Mouse (Mus musculus): ENCODE data around the gene Ankrd27.
"Not testable (repeated sequence)": the region's sequence is repeated elsewhere in the genome, so short reads cannot be mapped to it uniquely, and the experiment has no call there.

The Ankrd27 gene

DNA sequence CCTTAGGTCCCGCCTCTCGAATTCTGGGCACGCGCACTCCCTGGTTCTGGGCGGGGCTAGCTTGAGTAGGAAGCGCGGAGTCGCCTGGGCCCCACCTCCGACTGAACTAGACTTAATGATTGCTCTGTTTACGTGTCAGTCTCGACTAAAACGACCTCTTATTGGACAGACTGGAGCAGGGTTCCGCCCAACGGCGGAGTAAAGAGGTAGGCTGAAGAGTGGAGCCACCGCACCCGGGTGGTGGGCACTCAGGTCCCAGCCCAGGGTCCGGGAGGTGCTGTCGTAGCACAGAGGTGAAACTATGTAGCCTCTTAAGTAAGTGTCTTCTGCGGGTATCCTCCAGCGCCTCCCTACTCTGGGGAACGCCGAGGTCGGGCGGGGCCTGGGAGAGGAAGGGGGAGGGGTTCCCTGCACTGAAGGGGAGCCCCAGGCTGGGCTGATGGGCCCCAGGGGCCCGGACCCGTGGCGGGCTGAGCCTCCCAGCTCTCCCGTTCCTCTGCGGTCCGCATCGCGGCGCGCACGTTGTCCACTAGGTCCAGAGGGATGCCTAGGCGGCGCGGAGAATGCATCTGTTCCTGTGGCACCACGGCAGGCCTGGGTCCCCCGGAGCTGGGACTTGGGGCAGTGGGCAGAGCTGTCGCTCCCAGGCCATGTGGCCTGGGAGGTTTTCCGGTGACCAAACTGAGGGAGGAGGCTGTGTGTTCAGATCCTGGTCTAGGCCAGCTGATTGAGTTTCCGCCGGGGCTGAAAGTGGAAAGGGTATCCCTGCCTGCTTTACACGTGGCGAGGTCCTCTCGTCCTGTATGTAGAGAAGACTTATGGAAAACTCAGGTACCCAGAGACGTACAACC is at the start of gene Ankrd27:
Gene Ankrd27 (plus strand): TSS at position 190 of the 851 bp plus-strand sequence.
- peak; percentile 94 for DNase-seq

DNA sequence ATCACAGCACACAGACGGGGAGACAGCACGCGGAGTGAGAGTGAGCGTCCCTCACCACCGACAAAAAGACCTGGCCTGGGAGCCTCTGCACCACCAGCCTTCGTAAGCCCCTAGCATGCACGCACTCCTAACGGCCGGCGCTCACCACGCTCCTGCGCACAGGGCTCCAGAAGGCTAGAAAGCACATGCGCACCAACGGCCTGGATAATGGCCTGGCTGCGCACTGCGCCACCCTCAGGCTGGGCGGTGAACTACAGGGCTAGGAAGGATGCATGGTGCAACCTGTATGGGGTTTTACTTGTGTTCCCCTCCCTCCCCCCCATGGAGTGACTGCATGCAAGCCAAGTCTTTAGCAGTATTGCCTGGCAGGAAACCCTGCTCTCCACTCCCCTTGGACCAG is 48.5 kb upstream of the Ankrd27 start, which contains the start of gene Tdrd12:
Gene Tdrd12 (minus strand): TSS at position 184 of the 400 bp plus-strand sequence.
- no peak for DNase-seq

DNA sequence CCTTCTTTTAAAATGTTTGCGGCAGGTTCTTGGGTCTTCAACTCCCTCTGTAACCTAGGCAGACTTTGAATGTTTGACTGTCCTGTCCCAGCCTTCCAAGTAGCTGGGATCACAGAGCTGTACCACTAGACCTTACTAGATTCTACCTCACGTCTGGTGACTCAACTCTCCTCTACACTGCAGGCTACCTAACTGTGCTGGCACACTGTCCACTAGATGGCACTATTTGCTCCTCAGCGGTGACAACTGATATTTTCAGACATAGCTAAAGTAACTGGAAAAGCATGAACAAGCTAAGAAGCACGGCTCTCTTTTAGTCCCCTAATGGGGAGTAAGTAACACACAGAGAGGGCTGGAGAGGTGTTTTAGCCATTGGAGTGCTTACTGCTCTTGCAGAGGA is 40.2 kb upstream of the Ankrd27 start:
- peak; percentile 44 for DNase-seq

DNA sequence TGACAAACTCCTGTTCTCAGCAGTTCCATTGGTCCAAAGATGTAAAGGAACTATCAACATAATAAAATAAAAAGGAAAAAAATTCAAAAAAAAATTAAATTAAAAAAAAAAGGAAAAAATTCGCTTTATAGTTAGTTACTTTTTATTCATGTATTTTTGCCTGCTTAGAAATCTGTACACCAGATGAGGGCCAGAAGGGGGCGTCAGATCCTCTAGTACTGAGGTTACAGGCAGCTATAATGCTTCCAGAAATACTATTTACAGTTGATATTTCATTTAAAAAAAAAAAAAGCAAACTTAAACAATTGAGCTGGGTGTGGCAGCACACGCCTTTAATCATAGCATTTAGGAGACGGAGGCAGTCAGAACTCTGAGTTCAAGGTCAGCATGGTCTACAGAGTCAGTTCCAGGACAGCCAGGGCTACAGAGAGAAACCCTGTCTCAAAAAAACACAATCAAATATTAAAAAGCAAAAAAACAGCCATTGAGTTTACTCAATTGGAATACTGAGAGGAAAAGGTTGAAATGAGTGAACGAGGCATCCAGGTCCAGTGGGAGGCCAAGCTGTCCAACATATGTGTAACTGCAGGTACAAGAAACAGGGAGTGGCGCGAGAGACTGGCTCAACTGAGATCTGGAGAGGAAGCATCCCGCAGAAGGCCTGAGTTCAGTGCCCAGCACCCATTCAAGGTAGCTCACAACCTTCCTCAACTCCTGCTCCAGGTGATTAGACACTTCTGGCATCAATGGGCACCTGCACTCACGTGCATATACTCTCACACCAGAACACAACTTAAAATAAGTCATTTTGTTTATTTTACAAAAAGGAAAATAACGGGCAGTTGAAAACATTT is 32.1 kb upstream of the Ankrd27 start:
- DNase-seq = peak; percentile 47

DNA sequence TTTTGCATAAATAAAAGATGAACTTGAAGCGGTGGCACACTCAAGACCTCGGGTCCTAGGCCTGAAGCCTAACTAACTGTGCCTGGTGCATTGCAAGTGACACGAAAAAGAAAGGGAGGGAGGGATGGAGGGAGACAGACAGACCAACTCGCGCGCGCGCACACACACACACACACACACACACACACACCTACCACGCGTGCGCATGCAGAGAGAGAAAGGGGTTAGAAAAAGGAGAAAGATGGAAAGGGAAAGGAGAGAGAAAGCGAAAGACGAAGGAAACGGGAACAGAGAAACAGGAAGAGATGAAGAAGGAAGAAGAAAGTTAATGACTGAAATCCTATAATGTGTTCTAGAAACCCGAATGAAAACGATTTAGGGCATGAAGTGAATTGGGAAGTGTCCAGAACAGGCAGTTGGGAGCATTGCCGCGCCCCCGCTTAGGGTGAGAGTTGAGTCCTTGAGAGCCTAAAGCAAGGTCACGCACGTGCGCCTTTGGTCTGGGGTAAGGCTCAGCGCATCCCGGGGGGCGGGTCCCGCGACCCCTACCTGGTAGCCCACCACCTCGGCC is 31.4 kb upstream of the Ankrd27 start:
- DNase-seq = no peak

DNA sequence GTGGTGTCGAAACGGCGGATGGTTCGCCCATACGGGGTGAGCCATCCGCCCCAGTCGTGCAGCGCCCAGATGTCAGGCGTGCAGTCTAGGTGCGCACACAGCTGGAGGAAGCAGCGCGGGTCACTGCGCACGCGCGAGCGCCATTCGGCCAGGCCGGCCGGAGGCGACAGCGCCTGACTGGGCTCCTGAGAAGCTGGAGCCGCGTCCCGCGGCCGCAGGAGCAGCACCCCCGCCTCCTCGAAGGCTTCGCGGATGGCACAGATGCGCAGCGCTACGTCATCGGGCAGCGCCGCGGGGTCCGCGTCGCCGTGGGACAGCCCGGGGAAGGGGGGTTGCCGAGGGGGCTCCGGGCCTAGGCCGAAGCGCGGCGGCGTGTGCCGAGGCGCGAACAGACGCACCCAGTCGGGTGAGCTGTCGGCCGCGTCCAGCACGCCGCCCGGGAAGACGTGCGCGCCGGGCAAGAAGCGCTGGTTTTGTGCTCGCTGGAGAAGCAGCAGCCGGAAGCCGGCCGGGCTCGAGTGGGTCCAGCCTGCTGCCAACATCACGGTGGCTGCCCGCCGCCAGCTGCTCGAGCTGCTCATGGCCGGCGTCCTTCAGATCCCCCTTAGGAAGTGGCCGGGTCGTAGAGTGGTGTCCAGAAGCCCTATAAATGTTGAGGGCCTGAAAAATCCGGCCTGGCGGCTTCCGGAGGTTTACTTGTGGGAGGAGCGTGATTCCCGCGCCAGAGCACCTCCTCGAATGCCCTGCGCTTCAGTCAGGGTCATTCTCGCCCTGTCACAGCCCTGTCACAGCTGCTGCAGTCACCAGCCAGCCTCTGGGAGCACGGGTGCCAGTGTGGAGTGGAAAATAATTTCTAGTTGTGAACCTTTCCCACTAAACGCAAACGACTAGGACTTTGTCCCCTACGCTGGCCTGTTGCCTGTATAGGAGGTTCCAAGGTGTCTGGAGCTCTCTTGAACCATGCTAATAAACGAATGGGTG is 30.5 kb upstream of the Ankrd27 start:
- peak; percentile 88 for DNase-seq

DNA sequence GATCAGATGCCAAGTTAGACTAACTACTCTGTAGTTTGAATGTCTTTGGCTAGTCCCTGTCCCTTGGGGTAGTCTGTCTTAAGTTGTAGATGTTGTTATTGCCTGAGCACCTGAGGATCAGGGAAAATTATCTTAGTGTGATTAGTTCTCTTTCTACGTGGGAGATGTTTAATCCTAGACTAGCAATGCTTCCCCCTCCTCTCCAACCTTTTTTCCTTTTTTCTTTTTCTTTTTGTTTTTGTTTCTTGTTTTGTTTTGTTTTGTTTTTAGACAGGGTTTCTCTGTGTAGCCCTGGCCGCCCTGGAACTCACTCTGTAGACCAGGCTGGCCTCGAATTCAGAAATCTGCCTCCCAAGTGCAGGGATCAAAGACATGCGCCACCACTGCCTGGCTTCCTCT is 29.8 kb upstream of the Ankrd27 start, which contains the start of gene Nudt19:
Gene Nudt19 (minus strand): TSS at position 100 of the 399 bp plus-strand sequence.
- DNase-seq = no peak

DNA sequence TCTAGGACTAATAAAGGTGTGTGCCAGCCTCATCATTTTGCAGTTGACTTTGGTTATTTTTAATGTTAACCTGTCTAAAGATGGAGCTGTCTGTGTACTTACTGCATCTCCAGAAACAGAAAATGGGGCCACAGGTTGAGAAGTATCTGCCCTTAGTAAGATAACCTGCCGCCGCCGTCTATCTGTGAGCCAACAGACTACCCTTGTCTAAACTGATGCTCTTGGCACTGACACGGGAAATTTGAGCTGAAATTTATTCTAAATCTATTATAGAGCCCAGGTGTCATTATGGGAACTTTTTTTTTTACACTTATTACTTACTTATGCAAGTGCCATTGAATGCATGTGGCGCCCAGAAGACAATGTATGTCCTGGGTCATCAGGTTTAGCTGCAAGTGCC is 29.1 kb upstream of the Ankrd27 start:
- DNase-seq = no peak

DNA sequence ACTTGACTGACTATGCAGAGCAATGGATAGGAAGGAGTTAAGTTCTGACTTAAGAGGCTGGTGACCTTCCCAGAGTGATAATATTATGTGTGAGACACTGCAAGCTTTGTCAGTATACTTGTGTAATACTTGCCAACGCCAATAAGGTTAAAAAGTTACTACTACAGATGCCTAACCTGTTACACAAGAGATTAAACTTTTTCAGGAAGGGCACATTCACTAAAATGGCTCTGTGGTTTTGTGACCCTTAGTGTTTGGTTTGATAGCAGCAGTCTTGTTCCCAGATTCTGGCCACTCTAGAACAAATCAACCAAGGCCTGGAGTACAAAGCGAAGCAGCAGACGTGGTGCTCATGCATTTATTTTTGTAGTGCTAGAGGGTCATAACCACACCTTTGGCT is 28.5 kb upstream of the Ankrd27 start:
- DNase-seq = no peak

DNA sequence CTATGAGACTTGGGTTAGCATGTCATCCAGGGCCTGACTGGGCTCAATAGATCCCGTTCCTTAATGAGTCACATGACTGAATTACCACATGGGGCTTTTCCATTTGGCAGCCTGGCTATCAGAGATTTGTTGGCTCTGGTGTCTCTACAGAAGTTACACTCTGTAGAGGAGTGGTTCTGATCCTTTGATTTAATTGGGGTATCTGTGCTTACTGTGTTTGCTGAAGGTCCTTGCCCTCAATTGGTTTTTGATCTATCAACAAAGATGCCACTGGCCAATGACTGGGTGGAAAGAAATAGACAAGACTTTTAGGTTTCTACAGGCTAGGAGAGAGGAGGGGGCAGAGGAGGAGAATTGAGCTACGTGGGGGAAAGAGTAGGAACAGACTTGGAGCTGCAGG is 27.4 kb upstream of the Ankrd27 start:
- DNase-seq = no peak

DNA sequence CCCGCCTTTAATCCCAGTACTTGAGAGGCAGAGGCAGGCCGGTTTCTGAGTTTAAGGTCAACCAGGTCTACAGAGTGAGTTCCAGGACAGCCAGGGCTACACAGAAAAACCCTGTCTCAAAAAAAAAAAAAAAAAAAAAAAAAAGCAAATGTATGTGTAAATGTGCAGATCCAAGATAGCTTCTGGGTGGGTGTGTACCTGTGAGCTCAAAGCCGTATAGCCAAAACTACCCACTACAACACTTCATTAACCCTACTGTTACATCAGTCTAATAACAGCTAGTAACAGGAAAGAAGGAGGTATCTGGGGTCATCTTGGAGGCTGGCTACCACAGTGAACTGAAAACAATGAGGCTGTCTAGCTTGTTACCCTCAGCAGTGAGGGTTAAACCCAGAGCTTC is 26.2 kb upstream of the Ankrd27 start:
- DNase-seq = no peak

DNA sequence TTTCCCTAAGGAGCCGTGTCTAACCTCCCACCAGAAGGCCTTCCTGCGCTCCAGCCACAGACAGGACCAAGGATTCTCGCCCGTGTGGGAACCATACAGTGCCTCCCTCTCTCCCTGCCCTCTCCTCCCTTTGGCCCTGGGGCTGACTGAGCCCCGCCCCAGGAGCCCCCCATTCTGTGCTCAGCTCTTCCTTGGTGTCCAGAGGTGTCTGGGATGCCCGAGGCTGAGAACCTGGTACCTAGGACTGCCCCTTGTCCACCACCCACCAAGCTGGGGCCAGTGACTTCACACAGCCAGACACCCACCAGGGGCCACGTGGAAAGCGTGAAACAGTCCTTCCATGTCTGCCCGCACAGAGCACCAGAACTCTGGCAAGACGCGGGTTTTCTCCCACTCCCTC is 23.0 kb upstream of the Ankrd27 start:
- DNase-seq = no peak

DNA sequence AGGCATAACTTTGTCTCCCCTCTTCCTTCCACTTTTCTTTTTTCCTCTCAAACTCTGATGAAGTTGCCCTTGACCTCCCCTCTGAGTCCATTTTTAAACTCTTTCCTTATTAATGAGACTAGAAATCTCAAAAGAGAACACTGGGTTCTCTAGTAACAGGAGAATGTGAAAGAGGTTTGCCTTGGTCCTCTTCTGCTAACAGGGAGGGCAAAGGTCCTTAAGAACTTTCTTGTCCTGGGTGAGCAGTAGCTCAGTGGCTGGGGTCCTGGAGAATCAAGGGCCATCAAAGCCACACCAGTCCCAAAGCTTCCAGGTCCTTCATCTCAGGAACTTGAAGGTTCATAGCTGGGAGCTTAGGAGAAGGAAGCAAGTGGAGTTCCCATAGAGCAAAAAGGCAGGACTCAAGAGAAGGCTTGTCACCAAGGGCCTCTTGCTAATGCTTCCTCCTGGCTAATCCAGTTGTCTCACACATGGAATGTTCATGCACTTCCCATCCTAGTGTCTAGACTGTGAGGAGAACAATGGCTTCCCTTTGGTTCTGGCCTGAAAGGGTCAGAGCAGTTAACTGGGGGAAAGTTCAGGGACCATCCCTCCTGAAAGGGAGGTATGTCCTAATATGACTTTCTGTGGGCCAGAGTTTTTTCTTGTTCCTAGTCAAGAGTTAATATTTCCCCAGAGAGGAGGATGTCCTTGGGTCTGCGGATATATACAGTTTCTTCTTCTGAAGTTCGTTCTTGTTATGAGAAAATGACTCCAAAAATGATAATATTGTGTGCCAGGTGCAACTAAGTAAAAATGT is 21.8 kb upstream of the Ankrd27 start:
- no peak for DNase-seq

DNA sequence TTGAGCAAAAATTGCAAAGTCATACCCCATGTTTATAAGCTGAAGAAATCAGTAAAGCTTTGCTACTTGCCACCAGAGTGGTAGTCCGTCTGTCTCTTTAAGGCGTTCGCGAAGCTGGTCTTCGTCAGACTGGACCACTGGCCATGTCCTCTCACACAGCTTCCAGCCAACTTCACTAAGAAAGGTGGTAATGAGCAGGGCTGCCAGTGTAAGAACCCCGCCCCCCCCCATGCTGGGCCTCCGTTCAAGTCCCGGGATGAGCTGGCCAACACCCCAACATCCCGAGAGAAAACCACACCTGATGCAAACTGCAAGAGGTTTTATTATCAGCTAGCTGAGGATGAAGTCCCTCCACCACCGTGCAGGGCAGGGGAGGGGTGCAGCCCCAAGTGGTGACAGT is 21.2 kb upstream of the Ankrd27 start:
- DNase-seq = not testable (repeated sequence)

DNA sequence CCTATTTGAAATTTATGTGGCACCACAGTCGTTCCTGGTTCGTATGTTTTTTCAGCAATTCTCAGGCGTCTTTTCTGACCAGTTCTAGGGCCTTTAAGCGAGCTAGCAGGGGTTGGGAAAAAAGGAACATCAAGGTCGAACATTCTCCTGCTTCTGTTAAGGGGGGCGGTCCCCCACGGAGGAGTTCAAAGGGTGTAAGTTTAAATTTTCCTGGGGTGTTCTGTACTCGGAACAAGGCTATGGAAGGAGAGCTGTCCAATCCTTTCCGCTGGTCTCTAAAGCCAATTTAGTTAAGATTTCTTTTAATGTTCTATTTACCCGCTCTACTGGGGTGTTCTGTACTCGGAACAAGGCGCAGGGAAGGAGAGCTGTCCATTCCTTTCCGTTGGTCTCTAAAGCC is 20.1 kb upstream of the Ankrd27 start:
- DNase-seq = not testable (repeated sequence)

DNA sequence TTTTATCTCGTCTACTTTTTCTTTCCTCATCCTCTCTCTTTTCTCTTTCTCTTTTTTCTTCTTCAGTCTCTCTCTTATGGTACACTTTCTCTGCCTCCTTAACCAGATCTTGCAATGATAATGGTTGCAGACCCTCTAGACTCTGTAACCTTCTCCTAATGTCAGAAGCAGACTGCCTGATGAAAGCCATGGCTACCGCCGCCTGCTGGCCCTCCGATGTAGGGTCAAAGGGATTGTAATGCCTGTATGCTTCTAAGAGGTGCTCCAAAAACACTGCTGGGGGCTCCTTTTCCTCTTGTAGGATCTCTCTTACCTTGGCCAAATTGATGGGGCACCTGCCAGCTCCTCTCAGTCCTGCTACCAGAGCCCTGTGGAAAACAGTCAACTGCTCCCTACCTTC is 16.3 kb upstream of the Ankrd27 start:
- not testable (repeated sequence) for DNase-seq

DNA sequence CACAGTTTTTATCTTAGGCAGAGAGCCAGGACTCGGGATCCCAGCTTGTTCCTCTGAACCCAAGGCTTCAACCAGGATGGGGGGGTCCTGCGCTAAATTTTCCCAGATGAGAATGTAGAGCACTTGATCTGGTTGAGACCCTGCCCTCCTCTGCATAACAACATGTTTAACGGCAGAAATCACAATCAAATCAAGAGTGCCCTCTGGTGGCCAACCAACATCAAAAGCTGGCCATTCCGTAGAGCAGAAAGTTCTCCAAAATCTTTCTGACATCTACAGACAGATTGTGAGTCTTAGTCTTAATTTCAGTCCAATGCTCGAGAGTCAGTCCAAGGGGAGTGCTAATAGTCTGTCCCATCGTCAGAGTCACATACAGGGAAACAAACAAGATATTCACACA is 15.2 kb upstream of the Ankrd27 start:
- not testable (repeated sequence) for DNase-seq

DNA sequence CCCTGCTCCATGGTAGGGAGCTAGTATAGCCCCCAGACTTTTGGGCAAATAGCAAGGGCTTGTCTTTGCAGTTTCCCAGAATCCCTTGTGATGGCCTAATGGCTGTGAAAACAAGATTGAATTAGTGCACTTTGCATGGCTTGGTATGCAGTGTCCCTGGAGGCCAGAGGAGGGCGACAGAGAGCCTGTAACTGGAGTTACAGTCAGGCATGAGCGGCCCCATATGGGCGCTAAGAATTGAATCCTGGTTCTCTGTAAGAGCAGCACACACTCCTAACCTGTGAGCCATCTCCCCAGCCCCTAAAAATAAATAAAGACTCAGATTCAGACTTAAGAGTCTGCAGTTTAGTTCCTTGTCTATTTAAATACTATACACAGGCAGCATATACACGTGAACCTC is 6.2 kb upstream of the Ankrd27 start:
- no peak for DNase-seq

DNA sequence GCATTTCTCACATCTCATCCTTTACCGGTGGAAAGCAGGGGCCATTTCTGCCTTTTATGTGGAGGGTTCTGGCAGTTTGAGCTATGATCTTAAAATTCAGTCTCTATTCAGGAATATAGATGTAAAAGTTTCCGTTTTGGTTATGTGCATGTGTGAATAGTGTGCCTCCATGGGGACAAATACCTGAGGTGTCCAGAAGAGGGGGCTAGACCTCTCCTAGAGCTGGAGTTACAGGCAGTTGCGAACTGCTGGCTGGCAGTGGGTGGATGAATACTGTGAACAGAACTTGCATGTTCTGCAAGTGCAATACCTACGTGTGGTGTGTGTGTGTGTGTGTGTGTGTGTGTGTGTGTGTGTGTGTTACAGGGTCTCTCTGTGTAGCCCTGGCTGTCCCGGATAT is 3.3 kb upstream of the Ankrd27 start:
- DNase-seq = no peak

DNA sequence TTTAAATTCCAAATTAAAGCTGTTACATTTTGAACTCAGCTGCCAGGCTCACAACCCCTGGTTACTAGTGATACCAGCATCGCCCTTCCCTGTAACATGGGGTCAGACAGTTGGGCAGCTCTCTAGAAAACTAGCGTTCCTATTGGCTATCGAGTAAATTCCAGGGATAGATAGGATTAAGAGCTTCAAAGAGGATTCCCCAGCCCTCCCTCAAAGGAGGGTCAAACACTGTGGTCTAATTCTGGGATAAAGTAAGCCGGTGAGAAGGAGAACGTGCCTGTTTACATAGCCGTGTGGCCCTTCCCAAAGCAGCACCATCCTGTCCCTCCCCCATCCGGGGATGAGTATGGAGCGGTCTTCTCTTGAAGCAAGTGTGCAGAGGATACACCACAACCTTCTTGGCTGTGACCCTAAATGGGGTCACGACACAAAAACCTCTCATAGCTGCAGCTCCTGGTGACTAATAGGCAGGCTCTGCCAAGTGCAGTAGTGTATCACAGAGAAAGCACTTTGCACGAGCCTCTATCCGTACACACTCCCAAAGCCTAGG is 2.5 kb upstream of the Ankrd27 start:
- no peak for DNase-seq
